ENCODE assay signal across 19 mouse cellular contexts in genomic region chr2:174644975-174645374, GRCm38 (mm10). TPM values are rescaled to one million over a fixed set of nuclear protein-coding genes. Genes with fewer than 3 reads are reported as not detected.
"Had no signal": no experiment of that assay in that cellular context is flagged by ENCODE, and none has a peak within 500 bp of the region (broad histone marks: within the 10 kb centered on the region; RNA-seq: fewer than 3 reads in every experiment).

No protein-coding gene starts in this region.

- H3K4me2 ChIP-seq: lung, embryonic 15.5 days; midbrain, embryonic 11.5 days; midbrain, embryonic 13.5 days; neural tube, embryonic 12.5 days; stomach, embryonic 15.5 days had no signal

- H3K9ac ChIP-seq: liver, postnatal 0 days; lung, embryonic 15.5 days; midbrain, embryonic 13.5 days; neural tube, embryonic 12.5 days; stomach, embryonic 15.5 days had no signal

- H3K4me1 ChIP-seq: lung, embryonic 15.5 days; megakaryocyte, embryonic 14.5 days; midbrain, embryonic 13.5 days; neural tube, embryonic 12.5 days; stomach, embryonic 15.5 days had no signal

- ATAC-seq: liver, postnatal 0 days; lung, postnatal 0 days; midbrain, embryonic 13.5 days had no signal

- DNase-seq: liver, postnatal 0 days; lung, adult 2 months; lung, postnatal 14 days; lung, postnatal 36 days; right cerebral cortex, postnatal 14 days; thymus, adult 2 months; thymus, postnatal 25 days; thymus, postnatal 4 days had no signal

- H3K4me3 ChIP-seq: lung, embryonic 15.5 days; megakaryocyte, embryonic 14.5 days; midbrain, embryonic 13.5 days; neural tube, embryonic 12.5 days; stomach, embryonic 15.5 days had no signal

- H3K27ac ChIP-seq: lung, embryonic 15.5 days; macrophage; midbrain, embryonic 13.5 days; neural tube, embryonic 12.5 days; stomach, embryonic 15.5 days; stomach, postnatal 0 days had no signal

- H3K9me3 ChIP-seq: lung, embryonic 15.5 days; megakaryocyte, embryonic 14.5 days; neural tube, embryonic 12.5 days; stomach, embryonic 15.5 days had no signal

- H3K36me3 ChIP-seq: lung, embryonic 15.5 days; midbrain, embryonic 13.5 days; neural tube, embryonic 12.5 days; stomach, embryonic 15.5 days had no signal

- H3K27me3 ChIP-seq: lung, embryonic 15.5 days; midbrain, embryonic 13.5 days; neural tube, embryonic 12.5 days; stomach, embryonic 15.5 days had no signal

RNA-seq across cellular contexts. Expression of gene Zfp831, which starts 1.6 kb away (rescaled TPM):
- total RNA-seq: midbrain, postnatal 0 days had no signal
- polyA plus RNA-seq: lung, postnatal 0 days; midbrain, postnatal 0 days; neural tube, embryonic 12.5 days; neural tube, embryonic 14.5 days; stomach, postnatal 0 days had no signal
